Mouse (Mus musculus) regulatory T cell (primary cell): ENCODE data around the gene Sell.

Experiments used
- in situ Hi-C: fragments of 300-600 bp; cut with MboI, MseI; formaldehyde crosslinking; loops from one replicate; pipeline ENCODE4 v1.15.1; 2025; ENCODE audit warnings: high pct_unique_total_duplicates

Sell gene

GRCm38 (mm10) chr1:164120777-164121158 lies 59.0 kb downstream of the Sell start:
- in situ Hi-C loops: no loop called here

DNA sequence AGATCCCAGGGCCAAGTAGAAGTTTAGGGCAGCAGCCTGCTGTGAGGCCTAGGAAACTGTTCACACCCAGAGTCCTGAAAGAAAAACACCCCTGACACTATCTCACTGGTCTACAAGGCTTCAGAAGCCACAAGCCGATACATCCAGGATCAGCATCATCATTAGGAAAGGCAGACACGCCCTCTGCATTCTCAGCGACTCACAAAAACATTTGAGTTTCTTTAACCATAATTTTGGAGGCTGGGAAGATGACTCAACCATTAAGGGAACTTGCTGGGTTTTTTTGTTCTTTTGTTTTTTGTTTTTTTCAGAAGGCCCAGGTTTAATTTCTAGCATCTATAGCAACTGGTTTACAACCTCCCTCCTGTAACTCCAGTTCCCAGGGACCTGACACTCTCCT lies 62.1 kb downstream of the Sell start:
- in situ Hi-C loops: no loop called here

GRCm38 (mm10) chr1:164130013-164130412 lies 68.2 kb downstream of the Sell start:
- in situ Hi-C loops: no loop called here

DNA sequence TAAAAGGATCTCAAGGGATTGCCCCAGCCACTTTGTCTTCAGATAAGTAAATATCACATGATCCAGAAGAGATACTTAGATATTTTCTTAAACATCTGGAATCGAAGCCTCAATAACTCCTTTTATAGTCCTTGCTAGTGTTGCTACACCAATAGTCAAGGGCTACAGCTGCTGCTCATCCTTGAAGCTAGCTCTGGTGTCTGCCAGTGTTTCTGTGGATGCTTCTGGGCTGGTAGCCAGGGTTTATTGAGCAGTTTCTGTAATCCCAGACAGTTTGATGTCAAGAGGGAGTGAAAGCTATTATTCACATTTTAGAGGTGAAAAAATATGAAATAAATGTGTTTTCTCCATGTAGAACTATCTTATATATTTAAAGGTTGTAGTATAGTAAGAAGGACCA lies 70.8 kb downstream of the Sell start:
- in situ Hi-C loops: no loop called here
